Mouse (Mus musculus): ENCODE measurements around the gene Slc25a12. TPM values are rescaled to one million over a fixed set of nuclear protein-coding genes. Genes with fewer than 3 reads are reported as not detected.

Gene Slc25a12
- polyA plus RNA-seq, 1 experiment: 40.7 TPM

GRCm38 (mm10) chr2:71281981-71282380 lies 85.6 kb downstream of the Slc25a12 start:
- peaks cover 5% of the 10 kb centered on the region for H3K36me3 ChIP-seq (ENCODE audit: control insufficient read depth, insufficient read depth)
- H3K27me3 ChIP-seq (ENCODE audit: control insufficient read depth, insufficient read depth, insufficient read length): no peaks in the 10 kb centered on the region
- no peak for TF ChIP-seq TCF3 (IDR thresholded peaks at IDR 0.05; ENCODE audit: insufficient read length, low read depth)
- no peak for TF ChIP-seq CEBPB (IDR thresholded peaks at IDR 0.05; ENCODE audit: insufficient read depth, poor library complexity, severe bottlenecking)
- TF ChIP-seq USF1 (IDR thresholded peaks at IDR 0.05; ENCODE audit: low read depth): no peak
- TF ChIP-seq REST (IDR thresholded peaks at IDR 0.05; ENCODE audit: insufficient read depth, insufficient read length): no peak
- no peak for TF ChIP-seq MYOG (IDR thresholded peaks at IDR 0.05; ENCODE audit: control insufficient read depth in 1 of 3, insufficient read depth in 1 of 3, insufficient read length in 2 of 3, low read depth in 2 of 3)
- TF ChIP-seq MYOD1 (IDR thresholded peaks at IDR 0.05; ENCODE audit: control insufficient read depth in 1 of 3, insufficient read length in 2 of 3, low read depth in 2 of 3): no peak
- TF ChIP-seq SRF (IDR thresholded peaks at IDR 0.05; ENCODE audit: control insufficient read depth, insufficient read length, low read depth): no peak
- no peak overlapping the region for H3ac ChIP-seq (ENCODE audit: control insufficient read depth, insufficient read length)
- no peaks in the 10 kb centered on the region for H3K79me2 ChIP-seq (ENCODE audit: control insufficient read depth, insufficient read depth)
- no peak overlapping the region for H3K4me2 ChIP-seq (ENCODE audit: low read depth)
- H3K4me3 ChIP-seq: no peak overlapping the region

GRCm38 (mm10) chr2:71278791-71279775 lies 88.5 kb downstream of the Slc25a12 start:
- Histone ChIP-seq H3K79me2 (ENCODE audit: control insufficient read depth, insufficient read depth) (no peaks in the 10 kb centered on the region), H3K27me3 (ENCODE audit: control insufficient read depth, insufficient read depth, insufficient read length) (no peaks in the 10 kb centered on the region), H3K36me3 (ENCODE audit: control insufficient read depth, insufficient read depth) (peaks cover 5% of the 10 kb centered on the region), H3K4me2 (ENCODE audit: low read depth) (no peak overlapping the region), H3ac (ENCODE audit: control insufficient read depth, insufficient read length) (no peak overlapping the region), H3K4me3 (no peak overlapping the region)
- TF ChIP-seq TCF3 (IDR thresholded peaks at IDR 0.05; ENCODE audit: insufficient read length, low read depth) (no peak), SRF (IDR thresholded peaks at IDR 0.05; ENCODE audit: control insufficient read depth, insufficient read length, low read depth) (no peak)

GRCm38 (mm10) chr2:71275734-71276133 lies 91.8 kb downstream of the Slc25a12 start:
- no peak for TF ChIP-seq POLR2AphosphoS2 (IDR thresholded peaks at IDR 0.05; ENCODE audit: insufficient read length, low read depth)
- TF ChIP-seq E2F4 (IDR thresholded peaks at IDR 0.05; ENCODE audit: insufficient read depth): no peak
- TF ChIP-seq CEBPB (IDR thresholded peaks at IDR 0.05; ENCODE audit: insufficient read depth, poor library complexity, severe bottlenecking): no peak
- TF ChIP-seq POLR2A (IDR thresholded peaks at IDR 0.05; ENCODE audit: insufficient read length, low read depth): no peak
- TF ChIP-seq SRF (IDR thresholded peaks at IDR 0.05; ENCODE audit: control insufficient read depth, insufficient read length, low read depth): no peak
- no peak for TF ChIP-seq MAX (IDR thresholded peaks at IDR 0.05; ENCODE audit: low read depth)
- TF ChIP-seq TCF12 (IDR thresholded peaks at IDR 0.05; ENCODE audit: insufficient read depth, poor library complexity, severe bottlenecking): no peak
- no peak for TF ChIP-seq MYOG (IDR thresholded peaks at IDR 0.05; ENCODE audit: control insufficient read depth in 1 of 3, insufficient read depth in 1 of 3, insufficient read length in 2 of 3, low read depth in 2 of 3)
- TF ChIP-seq USF1 (IDR thresholded peaks at IDR 0.05; ENCODE audit: low read depth): no peak
- TF ChIP-seq MYOD1 (IDR thresholded peaks at IDR 0.05; ENCODE audit: control insufficient read depth in 1 of 3, insufficient read length in 2 of 3, low read depth in 2 of 3): no peak
- Histone ChIP-seq H3ac (ENCODE audit: control insufficient read depth, insufficient read length) (no peak overlapping the region), H3K4me3 (no peak overlapping the region), H3K79me2 (ENCODE audit: control insufficient read depth, insufficient read depth) (no peaks in the 10 kb centered on the region), H3K36me3 (ENCODE audit: control insufficient read depth, insufficient read depth) (peaks cover 5% of the 10 kb centered on the region), H3K4me2 (ENCODE audit: low read depth) (no peak overlapping the region), H3K27me3 (ENCODE audit: control insufficient read depth, insufficient read depth, insufficient read length) (no peaks in the 10 kb centered on the region)

- Histone ChIP-seq H3K36me3 (ENCODE audit: control insufficient read depth, insufficient read depth) (peaks cover 5% of the 10 kb centered on the region), H3K27me3 (ENCODE audit: control insufficient read depth, insufficient read depth, insufficient read length) (no peaks in the 10 kb centered on the region), H3ac (ENCODE audit: control insufficient read depth, insufficient read length) (no peak overlapping the region), H3K4me3 (peak overlapping the region; percentile 2), H3K79me2 (ENCODE audit: control insufficient read depth, insufficient read depth) (no peaks in the 10 kb centered on the region), H3K4me2 (ENCODE audit: low read depth) (peak overlapping the region; percentile 90)
- no peak for TF ChIP-seq POLR2AphosphoS2 (IDR thresholded peaks at IDR 0.05; ENCODE audit: insufficient read length, low read depth)
- no peak for TF ChIP-seq USF1 (IDR thresholded peaks at IDR 0.05; ENCODE audit: low read depth)
- no peak for TF ChIP-seq POLR2A (IDR thresholded peaks at IDR 0.05; ENCODE audit: insufficient read length, low read depth)
- no peak for TF ChIP-seq MYOG (IDR thresholded peaks at IDR 0.05; ENCODE audit: control insufficient read depth in 1 of 3, insufficient read depth in 1 of 3, insufficient read length in 2 of 3, low read depth in 2 of 3)
- no peak for TF ChIP-seq MAX (IDR thresholded peaks at IDR 0.05; ENCODE audit: low read depth)
Observed at GRCm38 (mm10) chr2:71273955-71274679, 93.4 kb downstream of the Slc25a12 start.

DNA sequence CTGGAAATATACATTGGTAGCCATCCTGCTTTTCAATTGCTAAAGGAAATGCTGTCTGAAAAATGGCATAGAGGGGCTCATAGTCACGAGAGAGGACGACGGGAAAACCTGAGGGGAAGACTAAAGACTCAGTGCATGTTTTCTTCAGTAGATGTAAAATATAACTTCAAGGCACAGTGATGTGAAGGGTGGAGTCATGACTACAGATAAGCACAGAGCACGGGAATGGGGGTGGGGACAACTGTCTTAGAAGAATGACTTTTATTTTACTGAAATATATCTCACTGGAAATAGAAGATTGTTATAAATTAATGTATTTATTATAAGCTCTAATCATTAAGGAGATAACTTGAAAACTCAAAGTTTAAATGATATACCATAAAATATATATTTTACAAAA lies 97.5 kb downstream of the Slc25a12 start:
- H3K4me2 ChIP-seq (ENCODE audit: low read depth): no peak overlapping the region
- H3K4me3 ChIP-seq: no peak overlapping the region
- H3K36me3 ChIP-seq (ENCODE audit: control insufficient read depth, insufficient read depth): peaks cover 6% of the 10 kb centered on the region
- no peaks in the 10 kb centered on the region for H3K79me2 ChIP-seq (ENCODE audit: control insufficient read depth, insufficient read depth)
- no peak overlapping the region for H3ac ChIP-seq (ENCODE audit: control insufficient read depth, insufficient read length)
- TF ChIP-seq MYOG (IDR thresholded peaks at IDR 0.05; ENCODE audit: control insufficient read depth in 1 of 3, insufficient read depth in 1 of 3, insufficient read length in 2 of 3, low read depth in 2 of 3) (no peak), REST (IDR thresholded peaks at IDR 0.05; ENCODE audit: insufficient read depth, insufficient read length) (no peak), MYOD1 (IDR thresholded peaks at IDR 0.05; ENCODE audit: control insufficient read depth in 1 of 3, insufficient read length in 2 of 3, low read depth in 2 of 3) (no peak), MAX (IDR thresholded peaks at IDR 0.05; ENCODE audit: low read depth) (no peak), CEBPB (IDR thresholded peaks at IDR 0.05; ENCODE audit: insufficient read depth, poor library complexity, severe bottlenecking) (no peak), POLR2AphosphoS2 (IDR thresholded peaks at IDR 0.05; ENCODE audit: insufficient read length, low read depth) (no peak), E2F4 (IDR thresholded peaks at IDR 0.05; ENCODE audit: insufficient read depth) (no peak), USF1 (IDR thresholded peaks at IDR 0.05; ENCODE audit: low read depth) (no peak), TCF3 (IDR thresholded peaks at IDR 0.05; ENCODE audit: insufficient read length, low read depth) (no peak)
- no peaks in the 10 kb centered on the region for H3K27me3 ChIP-seq (ENCODE audit: control insufficient read depth, insufficient read depth, insufficient read length)
